Mouse (Mus musculus): ENCODE measurements around the gene Phka2. TPM values are rescaled to one million over a fixed set of nuclear protein-coding genes. Genes with fewer than 3 reads are reported as not detected.

Gene Phka2
- polyA plus RNA-seq, 1 experiment from 2014 or later: 15.1 TPM

- Histone ChIP-seq H3K9me3 (ENCODE audit: low read depth, low read length) (no peaks in the 10 kb centered on the region), H3K4me3 (ENCODE audit: low read depth, low read length) (no peak overlapping the region), H3K27me3 (ENCODE audit: insufficient read depth, low read length) (no peaks in the 10 kb centered on the region), H3K9ac (no peak overlapping the region), H3K27ac (ENCODE audit: low read depth) (no peak overlapping the region), H3K4me2 (no peak overlapping the region), H3K4me1 (ENCODE audit: insufficient read depth) (no peaks in the 10 kb centered on the region), H3K36me3 (ENCODE audit: insufficient read depth) (no peaks in the 10 kb centered on the region)
- DNase-seq (no peak), ATAC-seq (ENCODE audit: insufficient read depth) (no peak)
- no peak for TF ChIP-seq CTCF (IDR thresholded peaks at IDR 0.05; ENCODE audit: low read depth)
- WGBS: 42% methylated on average over 4 of the region's 4 CpGs
These were observed 109.1 kb downstream of the Phka2 start for GRCm38 (mm10) chrX:160610882-160611644.

Other genes starting within 250 kb of the Phka2 start
- 1.2 and 1.8 TPM in 2 replicates for gene Adgrg2, start 111.5 kb upstream of the Phka2 start, polyA plus RNA-seq (2014; fragmentation: Nextera tagmentation; extraction: Ambion mirVana)
- not detected in 2 replicates for gene Ppef1, start 233.6 kb downstream of the Phka2 start, polyA plus RNA-seq (2014; fragmentation: Nextera tagmentation; extraction: Ambion mirVana)

Data from lung, embryonic 14.5 days (tissue).